Mouse (Mus musculus): ENCODE data around the gene Ptprt. TPM values are rescaled to one million over a fixed set of nuclear protein-coding genes. Genes with fewer than 3 reads are reported as not detected.

Gene Ptprt
- total and polyA plus RNA-seq, 3 experiments: not detected

- H3K9ac ChIP-seq (ENCODE audit: control insufficient read depth, low read depth, low read length, poor library complexity, severe bottlenecking): no peak overlapping the region
- no peaks in the 10 kb centered on the region for H3K79me2 ChIP-seq (ENCODE audit: control insufficient read depth, insufficient read depth, low read length, poor library complexity)
- no peak overlapping the region for H3K4me3 ChIP-seq (ENCODE audit: control insufficient read depth in 1 of 2, insufficient read depth in 1 of 2, low read depth in 2 of 2, low read length in 2 of 2)
- no peaks in the 10 kb centered on the region for H3K9me3 ChIP-seq (replicated peaks; ENCODE audit: insufficient read depth, low read length)
- no peak overlapping the region for H3K27ac ChIP-seq (ENCODE audit: control insufficient read depth, low read depth, low read length)
- no peaks in the 10 kb centered on the region for H3K4me1 ChIP-seq (ENCODE audit: control insufficient read depth in 1 of 2, insufficient read depth in 2 of 2, low read length in 2 of 2)
- no peaks in the 10 kb centered on the region for H3K27me3 ChIP-seq (ENCODE audit: control insufficient read depth in 1 of 2, insufficient read depth in 2 of 2, low read length in 2 of 2)
- TF ChIP-seq NRF1 (IDR thresholded peaks at IDR 0.05; ENCODE audit: insufficient read depth, low read depth, low read length, poor library complexity, severe bottlenecking) (no peak), GATA1 (IDR thresholded peaks at IDR 0.05; ENCODE audit: low read depth, low read length) (no peak), MAZ (IDR thresholded peaks at IDR 0.05; ENCODE audit: low read depth, low read length) (no peak), RCOR1 (IDR thresholded peaks at IDR 0.05; ENCODE audit: low read depth, low read length) (no peak), ELF1 (IDR thresholded peaks at IDR 0.05; ENCODE audit: low read depth, low read length) (no peak), MXI1 (IDR thresholded peaks at IDR 0.05; ENCODE audit: low read depth, low read length) (no peak), MEF2A (IDR thresholded peaks at IDR 0.05; ENCODE audit: extremely low read depth, insufficient replicate concordance, low read depth, low read length, poor library complexity, severe bottlenecking) (no peak), CHD1 (IDR thresholded peaks at IDR 0.05; ENCODE audit: low read depth, low read length) (no peak)
- no peaks in the 10 kb centered on the region for H3K36me3 ChIP-seq (ENCODE audit: control insufficient read depth in 1 of 2, insufficient read depth in 2 of 2, low read length in 2 of 2)
- peak; percentile 1 for DNase-seq (ENCODE audit: low read depth, low spot score)
These were observed 92.4 kb downstream of the Ptprt start for GRCm38 (mm10) chr2:162568308-162569100.

DNA sequence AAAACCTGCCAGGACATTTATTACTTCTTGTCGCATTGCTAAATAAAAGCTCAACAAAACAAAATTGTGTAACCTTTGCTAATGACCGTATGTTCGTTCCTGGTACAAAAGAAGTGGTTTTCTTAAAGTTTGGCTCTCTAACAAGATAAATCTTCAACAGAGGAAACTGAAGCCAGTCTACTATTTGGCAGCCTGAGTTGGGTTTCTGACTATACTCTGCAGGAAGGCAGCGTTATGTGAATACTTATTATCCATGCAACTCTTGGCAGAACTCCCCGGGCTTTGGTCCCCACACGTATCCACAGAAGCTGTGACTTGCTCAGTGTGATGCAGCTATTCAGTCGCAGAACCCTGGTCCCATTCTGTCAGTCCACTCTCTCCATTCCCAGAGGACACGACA is 112.6 kb downstream of the Ptprt start:
- TF ChIP-seq MYC (IDR thresholded peaks at IDR 0.05; ENCODE audit: low read depth, low read length) (no peak), MEF2A (IDR thresholded peaks at IDR 0.05; ENCODE audit: extremely low read depth, insufficient replicate concordance, low read depth, low read length, poor library complexity, severe bottlenecking) (no peak), KAT2A (conservative IDR thresholded peaks at IDR 0.05; ENCODE audit: low read depth, low read length) (no peak), ETS1 (IDR thresholded peaks at IDR 0.05; ENCODE audit: low read depth, low read length) (no peak), ZMIZ1 (IDR thresholded peaks at IDR 0.05; ENCODE audit: low read depth, low read length) (no peak), USF1 (IDR thresholded peaks at IDR 0.05; ENCODE audit: low read depth, low read length) (no peak), JUND (IDR thresholded peaks at IDR 0.05; ENCODE audit: low read depth, low read length) (no peak)
- Histone ChIP-seq H3K9me3 (replicated peaks; ENCODE audit: insufficient read depth, low read length) (no peaks in the 10 kb centered on the region), H3K4me3 (ENCODE audit: control insufficient read depth in 1 of 2, insufficient read depth in 1 of 2, low read depth in 2 of 2, low read length in 2 of 2) (no peak overlapping the region), H3K79me2 (ENCODE audit: control insufficient read depth, insufficient read depth, low read length, poor library complexity) (no peaks in the 10 kb centered on the region), H3K36me3 (ENCODE audit: control insufficient read depth in 1 of 2, insufficient read depth in 2 of 2, low read length in 2 of 2) (no peaks in the 10 kb centered on the region), H3K9ac (ENCODE audit: control insufficient read depth, low read depth, low read length, poor library complexity, severe bottlenecking) (no peak overlapping the region), H3K27me3 (ENCODE audit: control insufficient read depth in 1 of 2, insufficient read depth in 2 of 2, low read length in 2 of 2) (no peaks in the 10 kb centered on the region), H3K4me1 (ENCODE audit: control insufficient read depth in 1 of 2, insufficient read depth in 2 of 2, low read length in 2 of 2) (no peaks in the 10 kb centered on the region), H3K27ac (ENCODE audit: control insufficient read depth, low read depth, low read length) (no peak overlapping the region)
- no peak for DNase-seq (ENCODE audit: low read depth, low spot score)
